Mouse (Mus musculus) C2C12 (cell line): ENCODE measurements at regions not wholly inside any gene's neighbourhood (a gene's known extent, or its start where the extent isn't known, plus 50 kb on each side); places are given as distances from the start of the nearest gene placed in this dataset.

Source experiments
- H3K27me3 ChIP-seq: one replicate; pipeline ENCODE4 v1.6.1; 2011; ENCODE audit not compliant: control insufficient read depth, insufficient read depth, insufficient read length
- H3K36me3 ChIP-seq: one replicate; pipeline ENCODE4 v1.6.1; 2011; ENCODE audit not compliant: control insufficient read depth, insufficient read depth
- H3K4me3 ChIP-seq: one replicate; pipeline ENCODE4 v1.5.1; 2011; ENCODE audit warnings: mild to moderate bottlenecking, control low read depth; ENCODE audit not compliant: poor library complexity, insufficient read depth, severe bottlenecking
- H3K79me2 ChIP-seq: one replicate; pipeline ENCODE4 v1.6.1; 2011; ENCODE audit not compliant: control insufficient read depth, insufficient read depth
- H3K79me3 ChIP-seq: one replicate; pipeline ENCODE4 v1.6.1; 2011; ENCODE audit warnings: low read depth, control low read depth
- H3ac ChIP-seq: one replicate; pipeline ENCODE3; 2011; ENCODE audit warnings: low read depth; ENCODE audit not compliant: control insufficient read depth, insufficient read length
- CEBPB ChIP-seq: IDR thresholded peaks from one replicate; pipeline ENCODE4 v1.6.1; 2011; ENCODE audit warnings: low read depth, mild to moderate bottlenecking, control low read depth, moderate library complexity
- CTCF ChIP-seq: IDR thresholded peaks from one replicate; pipeline ENCODE4 v1.5.1; 2011; ENCODE audit not compliant: control insufficient read depth, insufficient read depth, insufficient read length
- FOSL1 ChIP-seq: IDR thresholded peaks from one replicate; pipeline ENCODE4 v1.8.0; 2011; ENCODE audit warnings: mild to moderate bottlenecking, low read length; ENCODE audit not compliant: poor library complexity, insufficient read depth, severe bottlenecking
- MAX ChIP-seq: IDR thresholded peaks from one replicate; pipeline ENCODE4 v1.6.1; 2011; ENCODE audit warnings: mild to moderate bottlenecking, control low read depth
- MYOD1 ChIP-seq: IDR thresholded peaks from one replicate; pipeline ENCODE4 v1.6.1; 2011; ENCODE audit warnings: low read depth; ENCODE audit not compliant: control insufficient read depth, insufficient read length
- MYOG ChIP-seq: IDR thresholded peaks from one replicate; pipeline ENCODE4 v1.6.1; 2011; ENCODE audit not compliant: control insufficient read depth, insufficient read length; ENCODE audit errors: extremely low read depth
- USF1 ChIP-seq: IDR thresholded peaks from one replicate; pipeline ENCODE4 v1.6.1; 2011; ENCODE audit warnings: low read depth, mild to moderate bottlenecking, control low read depth, moderate library complexity

DNA sequence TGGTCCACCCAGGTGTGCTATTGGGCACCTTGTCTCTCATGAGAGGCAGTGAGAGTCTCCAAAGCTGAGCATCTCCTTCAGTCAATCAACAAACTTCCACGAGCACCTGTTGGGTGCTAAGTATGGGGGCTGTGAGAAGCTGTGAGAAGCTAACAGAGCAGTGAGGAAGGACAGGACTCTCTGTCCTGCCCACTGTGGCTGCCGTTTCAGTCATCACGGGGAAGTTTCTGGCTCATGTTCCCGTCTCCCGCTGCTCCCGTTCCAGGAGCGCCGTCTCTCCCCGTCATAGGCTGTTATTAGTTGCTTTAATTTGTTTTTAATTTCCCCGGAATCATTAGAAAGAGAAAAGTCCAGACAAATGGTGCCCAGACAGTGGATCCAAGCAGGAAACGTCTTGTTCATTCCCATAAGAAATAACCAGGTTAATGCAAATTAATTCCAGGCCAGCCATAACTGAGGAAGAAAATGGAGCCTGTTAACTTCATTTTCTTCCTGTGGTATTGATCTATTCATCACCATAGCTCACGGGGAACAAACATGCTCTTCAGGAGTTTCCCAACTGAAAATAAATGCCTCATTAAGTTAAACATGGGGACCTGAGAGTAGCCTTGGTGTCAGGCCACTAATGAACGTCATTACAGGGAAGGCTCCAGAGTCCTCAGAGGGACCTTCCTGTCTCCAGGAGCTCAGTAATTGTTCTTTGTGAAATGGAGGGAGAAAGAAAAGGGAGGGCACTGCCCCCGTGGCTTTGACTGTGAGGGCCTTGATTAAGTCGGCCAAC is 70.3 kb downstream of the Matn1 start:
- no peaks in the 10 kb centered on the region for H3K79me2 ChIP-seq
- no peak overlapping the region for H3ac ChIP-seq
- H3K79me3 ChIP-seq: no peaks in the 10 kb centered on the region
- H3K4me3 ChIP-seq: no peak overlapping the region
- no peaks in the 10 kb centered on the region for H3K36me3 ChIP-seq
- no peaks in the 10 kb centered on the region for H3K27me3 ChIP-seq
- TF ChIP-seq FOSL1 (no peak), MYOG (no peak), CTCF (no peak), USF1 (no peak), MAX (no peak), MYOD1 (no peak), CEBPB (no peak)

DNA sequence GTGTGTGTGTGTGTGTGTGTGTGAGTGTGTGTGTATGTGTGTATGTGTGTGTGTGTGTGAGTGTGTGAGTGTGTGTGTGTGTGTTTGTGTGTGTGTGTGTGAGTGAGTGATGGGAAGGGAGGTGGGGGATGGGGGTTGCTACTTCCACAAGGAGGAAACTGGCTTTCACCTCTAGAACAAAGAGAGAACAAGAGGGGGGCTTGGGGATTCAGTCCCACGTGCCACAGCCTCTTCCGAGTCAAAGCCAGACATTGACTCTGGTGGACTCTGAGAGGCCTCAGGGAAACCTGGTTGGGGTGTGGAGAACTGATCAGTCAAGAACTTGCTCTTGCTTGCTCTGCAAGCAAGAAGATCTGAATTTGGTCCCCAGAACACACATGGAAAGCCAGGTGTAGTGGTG is 71.0 kb downstream of the Matn1 start:
- Histone ChIP-seq H3K4me3 (no peak overlapping the region), H3K79me3 (no peaks in the 10 kb centered on the region), H3K36me3 (no peaks in the 10 kb centered on the region), H3ac (no peak overlapping the region), H3K79me2 (no peaks in the 10 kb centered on the region), H3K27me3 (no peaks in the 10 kb centered on the region)
- TF ChIP-seq FOSL1 (no peak), MAX (no peak), CEBPB (no peak), MYOD1 (no peak), USF1 (no peak), MYOG (no peak), CTCF (no peak)

DNA sequence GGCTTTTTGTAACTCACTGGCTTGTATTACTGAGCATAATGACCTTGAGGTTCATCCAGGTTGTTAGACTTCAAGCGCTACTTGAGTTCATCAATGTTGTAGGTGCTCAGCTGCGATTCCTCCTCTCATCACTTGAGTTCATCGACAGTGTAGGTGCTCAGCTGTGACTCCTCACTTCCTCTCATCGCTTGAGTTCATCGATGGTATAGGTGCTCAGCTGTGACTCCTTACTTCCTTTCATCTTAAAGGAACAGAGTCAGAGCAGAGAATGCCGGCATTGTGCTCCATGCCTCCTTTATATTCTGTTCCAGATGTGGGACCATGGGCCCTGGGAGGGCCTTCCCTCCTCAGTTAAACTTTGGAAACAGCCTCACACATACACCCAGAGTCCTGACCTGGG is 79.4 kb downstream of the Matn1 start:
- Histone ChIP-seq H3K4me3 (no peak overlapping the region), H3K79me3 (no peaks in the 10 kb centered on the region), H3K27me3 (no peaks in the 10 kb centered on the region), H3K36me3 (no peaks in the 10 kb centered on the region), H3ac (no peak overlapping the region), H3K79me2 (no peaks in the 10 kb centered on the region)
- TF ChIP-seq USF1 (no peak), MYOD1 (no peak), MYOG (no peak), CTCF (no peak), MAX (no peak), FOSL1 (no peak), CEBPB (no peak)

DNA sequence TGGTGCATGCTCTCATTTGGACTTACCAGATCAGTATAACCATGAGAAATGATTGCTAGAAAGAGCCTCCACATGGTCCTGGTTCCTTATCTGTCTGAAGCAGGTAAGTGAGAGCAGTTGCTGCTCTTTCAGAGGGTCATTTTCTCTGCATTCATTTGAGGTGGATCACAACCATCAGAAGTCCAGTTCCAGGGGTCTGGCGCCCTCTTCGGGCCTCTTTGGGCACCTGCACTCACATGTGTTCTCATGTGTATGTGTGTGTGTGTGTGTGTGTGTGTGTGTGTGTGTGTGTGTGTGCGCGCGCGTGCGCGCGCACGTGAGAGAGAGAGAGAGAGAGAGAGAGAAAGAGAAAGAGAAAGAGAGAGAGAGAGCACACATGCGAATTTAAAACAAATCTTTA is 92.1 kb downstream of the Matn1 start:
- Histone ChIP-seq H3K27me3 (peaks cover 3% of the 10 kb centered on the region), H3K79me2 (no peaks in the 10 kb centered on the region), H3K79me3 (no peaks in the 10 kb centered on the region), H3ac (no peak overlapping the region), H3K36me3 (no peaks in the 10 kb centered on the region), H3K4me3 (no peak overlapping the region)
- TF ChIP-seq CEBPB (no peak), MYOG (no peak), MYOD1 (no peak), CTCF (no peak)

DNA sequence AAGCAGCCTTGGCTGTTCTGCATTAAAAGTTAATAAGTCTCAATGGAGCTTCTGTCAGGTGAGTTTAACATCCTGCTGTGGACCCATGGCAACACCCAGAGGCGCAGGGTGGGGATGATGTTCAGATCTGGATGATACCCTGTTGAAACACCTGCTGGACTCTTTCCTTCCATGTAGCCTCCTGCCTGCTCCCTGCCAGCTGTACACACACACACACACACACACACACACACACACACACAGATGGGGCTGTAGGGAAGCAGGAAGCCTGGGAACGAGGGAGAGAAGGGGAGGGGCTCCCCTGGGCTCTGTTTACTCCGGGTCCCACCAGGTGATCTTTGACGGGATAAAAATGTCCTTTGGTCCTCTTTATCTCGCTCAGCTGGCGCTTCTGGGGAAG is 93.0 kb downstream of the Matn1 start:
- Histone ChIP-seq H3K79me3 (no peaks in the 10 kb centered on the region), H3ac (no peak overlapping the region), H3K4me3 (no peak overlapping the region), H3K27me3 (peaks cover 3% of the 10 kb centered on the region), H3K79me2 (no peaks in the 10 kb centered on the region), H3K36me3 (no peaks in the 10 kb centered on the region)
- TF ChIP-seq CTCF: no peak
- TF ChIP-seq MYOG: no peak
- no peak for TF ChIP-seq CEBPB
- no peak for TF ChIP-seq FOSL1
- no peak for TF ChIP-seq USF1
- TF ChIP-seq MAX: no peak
- no peak for TF ChIP-seq MYOD1

DNA sequence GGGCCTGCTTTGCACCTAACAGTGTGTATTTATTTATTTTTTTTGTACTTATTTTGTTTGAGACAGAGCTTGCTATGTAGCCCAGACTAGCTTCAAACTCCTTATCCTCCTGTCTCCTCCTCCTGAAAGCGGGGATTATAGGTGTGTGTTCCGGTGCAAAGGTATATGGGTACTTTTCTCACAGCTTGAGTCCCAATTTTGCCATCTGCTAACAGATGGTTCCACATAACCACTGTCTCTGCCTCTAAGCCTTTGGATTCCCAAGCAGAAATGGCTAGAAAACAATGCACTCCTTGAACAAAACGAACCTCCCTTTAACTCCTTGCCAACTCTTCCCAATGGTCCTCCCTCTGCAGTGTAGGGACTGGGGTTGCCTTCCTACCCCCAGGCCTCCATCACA is 95.5 kb downstream of the Matn1 start:
- H3K36me3 ChIP-seq: no peaks in the 10 kb centered on the region
- no peaks in the 10 kb centered on the region for H3K79me2 ChIP-seq
- no peaks in the 10 kb centered on the region for H3K79me3 ChIP-seq
- H3K4me3 ChIP-seq: no peak overlapping the region
- peaks cover 3% of the 10 kb centered on the region for H3K27me3 ChIP-seq
- no peak for TF ChIP-seq FOSL1
- no peak for TF ChIP-seq CEBPB
- TF ChIP-seq CTCF: no peak
- TF ChIP-seq USF1: no peak
- TF ChIP-seq MYOD1: no peak
- no peak for TF ChIP-seq MAX
- TF ChIP-seq MYOG: no peak
- no peak overlapping the region for H3ac ChIP-seq
